Mouse (Mus musculus): Measurements from ENCODE around the gene Slc41a3. TPM values are rescaled to one million over a fixed set of nuclear protein-coding genes. Genes with fewer than 3 reads are reported as not detected.

The Slc41a3 gene
- 3.1 TPM for polyA plus RNA-seq (2014; fragmentation: Illumina TruSeq; extraction: RNeasy Lipid Tissue Mini Kit (QIAGEN cat#74804); ENCODE audit: low read depth, low replicate concordance)

DNA sequence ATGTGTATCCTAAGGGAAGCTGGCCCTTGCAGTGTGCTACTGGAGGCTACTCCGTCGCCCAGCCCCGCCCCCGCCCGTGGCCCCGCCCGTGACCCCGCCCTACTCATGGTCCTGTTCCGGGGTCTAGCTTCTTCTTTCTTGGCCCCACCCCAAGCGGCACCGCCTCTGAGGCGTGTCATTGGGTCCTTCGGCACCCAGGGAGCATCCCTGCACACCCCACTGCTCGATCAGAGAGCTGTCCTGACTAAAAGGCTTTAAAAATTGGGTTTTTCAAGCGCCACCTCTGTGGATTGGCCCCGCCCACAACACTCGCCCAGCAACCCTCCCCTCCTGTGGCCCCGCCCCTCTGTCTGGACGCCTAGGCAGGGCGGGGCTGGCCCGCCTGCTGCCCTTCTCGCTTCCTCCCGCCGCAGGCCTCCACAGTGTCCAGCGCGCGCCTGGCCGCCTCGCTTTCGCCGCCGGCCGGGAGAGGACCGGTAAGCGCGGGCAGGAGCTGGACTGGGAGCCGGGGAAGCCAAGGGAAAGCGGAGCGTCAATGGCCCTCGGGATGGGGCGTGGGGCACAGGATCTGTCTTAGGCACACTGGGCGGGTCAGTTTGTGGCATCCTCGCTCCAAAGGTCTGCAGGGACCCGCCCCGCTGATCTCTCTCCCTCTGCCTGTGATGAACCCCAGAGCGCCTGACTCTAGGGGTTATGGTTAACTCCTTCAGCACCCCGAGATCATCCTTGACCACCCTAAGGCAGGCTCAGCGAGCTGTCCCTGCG, at the start of gene Slc41a3:
Gene Slc41a3, plus strand, starts transcription at position 193 of the 765 bp plus-strand sequence.

Other genes with a start within 250 kb of the Slc41a3 start
- 5.0 TPM for gene Zxdc, start 235.2 kb upstream of the Slc41a3 start, polyA plus RNA-seq (2014; fragmentation: Illumina TruSeq; extraction: RNeasy Lipid Tissue Mini Kit (QIAGEN cat#74804); ENCODE audit: low read depth, low replicate concordance)
- 25.3 TPM for gene Cfap100, start 175.9 kb upstream of the Slc41a3 start, polyA plus RNA-seq (2014; fragmentation: Illumina TruSeq; extraction: RNeasy Lipid Tissue Mini Kit (QIAGEN cat#74804); ENCODE audit: low read depth, low replicate concordance)
- gene Klf15, start 142.1 kb upstream of the Slc41a3 start, polyA plus RNA-seq (2014; fragmentation: Illumina TruSeq; extraction: RNeasy Lipid Tissue Mini Kit (QIAGEN cat#74804); ENCODE audit: low read depth, low replicate concordance): 1.7 TPM
- gene Aldh1l1, start 118.3 kb upstream of the Slc41a3 start, polyA plus RNA-seq (2014; fragmentation: Illumina TruSeq; extraction: RNeasy Lipid Tissue Mini Kit (QIAGEN cat#74804); ENCODE audit: low read depth, low replicate concordance): 2.1 TPM

All from testis, adult 10 weeks (tissue).